Mouse (Mus musculus) E14TG2a.4 (cell line): Measurements from ENCODE around the gene Rybp.

ENCODE experiments used
- H3K27me3 ChIP-seq: 2 replicates; pipeline ENCODE4 v1.6.1; 2014; ENCODE audit warnings: low read length, control low read depth; ENCODE audit not compliant: insufficient read depth
- H3K36me3 ChIP-seq: 2 replicates; pipeline ENCODE4 v1.6.1; 2014; ENCODE audit warnings: low read length, control low read depth; ENCODE audit not compliant: insufficient read depth
- H3K4me1 ChIP-seq: replicated peaks from 2 replicates; pipeline ENCODE4 v1.6.1; 2014; ENCODE audit warnings: low read depth, low read length, control low read depth
- H3K4me3 ChIP-seq: replicated peaks from 2 replicates; pipeline ENCODE4 v1.5.1; 2014; ENCODE audit warnings: mild to moderate bottlenecking, low read length
- H3K9me3 ChIP-seq: 2 replicates; pipeline ENCODE4 v1.6.1; 2014; ENCODE audit warnings: low read length, control low read depth
- CTCF ChIP-seq: conservative IDR thresholded peaks from 2 replicates; pipeline ENCODE4 v1.5.1; 2014; ENCODE audit warnings: low read length
- NANOG ChIP-seq: IDR thresholded peaks from 2 replicates; pipeline ENCODE4 v1.6.1; 2014; ENCODE audit warnings: borderline replicate concordance, low read length, mixed read lengths
- POU5F1 ChIP-seq: IDR thresholded peaks from 2 replicates; pipeline ENCODE4 v1.6.1; 2014; ENCODE audit warnings: low read length, borderline replicate concordance

The Rybp gene

GRCm38 (mm10) chr6:100202091-100202490, 85.2 kb downstream of the Rybp start:
- H3K4me1 ChIP-seq: peaks cover 78% of the 10 kb centered on the region
- TF ChIP-seq CTCF: no peak
- no peak for TF ChIP-seq NANOG
- TF ChIP-seq POU5F1: no peak
- peaks cover 32% of the 10 kb centered on the region for H3K27me3 ChIP-seq
- H3K4me3 ChIP-seq: no peak overlapping the region
- no peaks in the 10 kb centered on the region for H3K9me3 ChIP-seq
- no peaks in the 10 kb centered on the region for H3K36me3 ChIP-seq

DNA sequence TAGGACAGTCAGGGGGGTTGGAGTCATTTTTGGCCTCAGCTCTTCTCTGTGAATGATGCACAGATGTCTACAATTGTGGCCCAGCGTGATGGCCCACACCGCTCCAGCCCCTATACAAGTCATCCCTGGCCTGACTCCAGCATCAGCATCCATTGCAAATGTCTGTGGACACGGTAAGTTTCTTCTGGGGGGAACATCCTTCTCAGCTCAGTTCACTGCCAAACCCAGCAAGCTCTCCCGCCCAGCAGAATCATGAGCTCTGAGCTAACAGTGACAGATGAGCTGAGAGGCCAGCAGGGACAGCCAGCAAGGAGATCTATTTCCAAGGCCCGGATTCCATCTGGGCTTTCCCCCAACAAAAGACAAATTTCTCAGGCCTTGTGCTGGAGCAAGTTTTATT, 90.2 kb downstream of the Rybp start:
- H3K4me1 ChIP-seq: peaks cover 71% of the 10 kb centered on the region
- H3K9me3 ChIP-seq: no peaks in the 10 kb centered on the region
- H3K4me3 ChIP-seq: no peak overlapping the region
- H3K27me3 ChIP-seq: peaks cover 21% of the 10 kb centered on the region
- no peaks in the 10 kb centered on the region for H3K36me3 ChIP-seq
- no peak for TF ChIP-seq NANOG
- no peak for TF ChIP-seq POU5F1
- no peak for TF ChIP-seq CTCF

- no peak overlapping the region for H3K4me3 ChIP-seq
- TF ChIP-seq POU5F1 (no peak), NANOG (no peak), CTCF (no peak)
- H3K27me3 ChIP-seq: peaks cover 21% of the 10 kb centered on the region
- H3K36me3 ChIP-seq: no peaks in the 10 kb centered on the region
- H3K9me3 ChIP-seq: no peaks in the 10 kb centered on the region
- peaks cover 71% of the 10 kb centered on the region for H3K4me1 ChIP-seq
Observed at GRCm38 (mm10) chr6:100195870-100196409, 91.3 kb downstream of the Rybp start.

DNA sequence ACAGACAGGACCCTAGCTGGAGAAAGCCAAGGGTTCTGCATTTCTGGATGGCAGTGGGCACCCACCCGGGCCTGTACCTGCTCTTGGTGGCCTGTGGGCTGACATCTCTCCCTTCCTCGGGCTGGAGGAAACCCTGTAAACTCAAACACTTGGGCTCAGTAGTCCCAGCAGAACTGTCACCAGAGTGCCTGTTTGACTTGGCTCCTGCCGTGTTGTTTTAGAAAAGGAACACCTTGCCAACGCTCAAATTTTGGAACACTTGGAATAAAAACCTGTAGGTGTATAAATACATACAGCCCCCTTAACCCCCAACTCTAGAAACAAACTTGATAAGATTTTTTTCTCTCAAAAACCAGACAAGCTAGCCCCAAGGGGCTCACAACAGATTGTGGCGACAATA, 92.2 kb downstream of the Rybp start:
- Histone ChIP-seq H3K27me3 (peaks cover 19% of the 10 kb centered on the region), H3K4me3 (no peak overlapping the region), H3K4me1 (peaks cover 74% of the 10 kb centered on the region), H3K36me3 (no peaks in the 10 kb centered on the region), H3K9me3 (no peaks in the 10 kb centered on the region)
- no peak for TF ChIP-seq POU5F1
- no peak for TF ChIP-seq NANOG
- no peak for TF ChIP-seq CTCF

DNA sequence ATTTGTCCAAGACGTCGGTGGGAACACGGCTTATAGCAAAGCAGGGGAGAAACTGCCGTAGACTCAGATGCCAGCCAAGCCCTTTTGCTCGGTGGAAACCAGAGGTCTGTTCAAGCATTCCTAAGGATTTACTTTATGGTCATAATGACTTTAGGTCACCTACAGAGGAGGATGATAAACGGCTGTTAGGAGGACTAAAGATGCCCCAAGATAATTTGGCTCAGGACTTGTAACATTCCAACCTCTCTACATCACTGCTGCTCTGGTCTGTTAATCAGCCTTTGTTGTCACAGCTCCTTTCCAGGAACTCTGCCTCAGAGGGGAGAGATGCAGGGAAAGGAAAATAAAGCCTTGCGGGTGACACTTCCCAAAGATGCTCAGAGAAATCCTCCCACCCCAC, 93.5 kb downstream of the Rybp start:
- Histone ChIP-seq H3K4me3 (no peak overlapping the region), H3K36me3 (no peaks in the 10 kb centered on the region), H3K4me1 (peaks cover 82% of the 10 kb centered on the region), H3K9me3 (no peaks in the 10 kb centered on the region), H3K27me3 (peaks cover 22% of the 10 kb centered on the region)
- TF ChIP-seq NANOG (no peak), CTCF (no peak), POU5F1 (no peak)

DNA sequence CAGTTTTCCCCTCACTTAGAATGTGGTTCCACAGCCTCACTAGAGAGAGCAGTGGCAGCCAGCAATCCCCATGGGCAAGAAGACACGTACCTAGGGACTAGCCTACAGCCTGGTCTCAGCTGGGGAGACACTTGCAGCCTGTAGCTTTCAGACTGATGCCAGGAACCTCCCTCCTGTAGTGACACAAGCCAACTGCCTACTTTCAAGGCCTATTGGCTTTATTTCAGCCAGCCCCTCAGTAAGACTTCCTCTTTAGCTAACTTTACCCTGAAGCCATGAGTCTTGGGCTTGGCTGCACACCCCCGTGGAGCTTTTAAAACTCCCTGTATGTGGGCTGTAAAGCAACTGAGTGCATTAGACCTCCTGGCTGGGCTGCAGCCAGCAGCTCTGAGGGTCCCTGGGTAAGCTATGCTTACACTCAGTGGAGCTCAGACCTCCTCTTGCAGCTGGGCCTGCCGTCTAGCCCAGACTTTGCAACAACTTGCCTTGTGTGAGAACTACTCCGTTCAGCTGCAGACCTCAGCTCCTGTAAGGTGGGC, 94.5 kb downstream of the Rybp start:
- TF ChIP-seq NANOG: no peak
- no peaks in the 10 kb centered on the region for H3K36me3 ChIP-seq
- H3K4me3 ChIP-seq: no peak overlapping the region
- peaks cover 72% of the 10 kb centered on the region for H3K4me1 ChIP-seq
- H3K27me3 ChIP-seq: peaks cover 17% of the 10 kb centered on the region
- H3K9me3 ChIP-seq: no peaks in the 10 kb centered on the region

DNA sequence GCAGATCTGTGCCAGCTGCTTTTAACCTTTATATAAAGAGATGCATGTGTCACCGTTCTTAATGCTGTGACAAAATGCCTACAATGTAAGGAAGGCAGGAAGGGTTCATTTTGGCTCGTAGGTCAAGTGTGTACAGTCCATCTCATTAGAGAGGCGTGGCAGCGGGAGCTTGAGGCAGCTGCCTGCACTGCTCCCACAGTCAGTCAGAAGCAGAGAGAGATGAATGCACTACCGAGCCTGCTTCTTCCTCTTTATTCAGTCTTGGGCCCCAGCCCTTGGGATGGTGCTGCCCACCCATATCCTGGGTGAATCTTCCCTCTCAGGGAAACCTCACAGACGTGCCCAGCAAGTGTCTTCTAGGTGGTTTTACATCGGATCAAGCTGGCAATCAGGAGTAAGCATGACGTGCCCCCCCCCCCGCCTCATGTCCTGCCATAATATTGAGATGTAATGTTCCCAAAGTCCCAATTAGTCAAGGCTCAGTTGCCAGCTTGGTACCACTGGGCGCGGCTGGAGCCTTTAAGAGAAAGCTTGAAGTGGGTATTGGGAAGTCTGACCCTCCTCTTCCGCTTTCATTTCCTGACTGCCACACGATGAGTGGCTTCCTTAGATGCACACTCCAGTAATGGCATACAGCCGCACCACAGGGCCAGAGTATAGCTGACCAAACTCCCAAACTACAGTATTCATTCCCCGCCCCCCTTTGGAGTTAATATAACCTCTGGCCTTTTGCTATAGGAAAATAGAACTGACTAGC, 96.3 kb downstream of the Rybp start:
- Histone ChIP-seq H3K36me3 (no peaks in the 10 kb centered on the region), H3K27me3 (peaks cover 12% of the 10 kb centered on the region; the same call in 1 of the 2 replicates), H3K4me1 (peaks cover 59% of the 10 kb centered on the region), H3K9me3 (no peaks in the 10 kb centered on the region), H3K4me3 (no peak overlapping the region)
- TF ChIP-seq CTCF (no peak), NANOG (no peak), POU5F1 (no peak)

DNA sequence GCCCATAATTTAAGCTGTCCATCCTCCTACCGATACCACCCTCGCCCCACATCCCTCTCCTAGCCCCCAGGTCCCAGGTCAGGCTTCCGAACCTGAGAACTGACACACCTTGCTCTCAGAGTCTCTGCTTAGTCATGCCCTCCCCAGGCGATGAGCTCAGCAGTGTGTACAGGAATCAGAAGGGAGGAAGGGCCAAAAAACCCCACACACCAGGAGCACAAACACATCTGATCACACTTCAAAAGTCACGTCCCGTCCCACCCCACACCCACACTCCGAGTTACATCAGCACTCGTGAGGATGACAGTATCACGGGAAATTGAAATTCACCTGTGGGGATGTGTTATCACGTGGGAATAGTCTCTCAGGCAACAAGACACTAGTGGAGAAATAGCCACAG, 97.0 kb downstream of the Rybp start:
- Histone ChIP-seq H3K4me3 (no peak overlapping the region), H3K9me3 (no peaks in the 10 kb centered on the region), H3K27me3 (peaks cover 18% of the 10 kb centered on the region), H3K4me1 (peaks cover 53% of the 10 kb centered on the region), H3K36me3 (no peaks in the 10 kb centered on the region)
- TF ChIP-seq POU5F1: no peak
- TF ChIP-seq NANOG: no peak
- no peak for TF ChIP-seq CTCF
